In genomic region chr11:30281096-30281495, GRCm38 (mm10) we compare ENCODE assay signal across 15 mouse cellular contexts.
"Had no signal": no experiment of that assay in that cellular context is flagged by ENCODE, and none has a peak within 500 bp of the region (broad histone marks: within the 10 kb centered on the region; RNA-seq: fewer than 3 reads in every experiment).

No protein-coding gene starts in this region.

- ATAC-seq: intestine, postnatal 0 days; midbrain, embryonic 16.5 days had no signal

- H3K4me3 ChIP-seq: limb, embryonic 13.5 days; midbrain, embryonic 10.5 days; neural tube, embryonic 13.5 days had no signal

- H3K4me1 ChIP-seq: limb, embryonic 13.5 days; midbrain, embryonic 10.5 days; neural tube, embryonic 13.5 days had no signal

- H3K9me3 ChIP-seq: limb, embryonic 13.5 days; midbrain, embryonic 10.5 days; neural tube, embryonic 13.5 days had no signal

- H3K9ac ChIP-seq: limb, embryonic 13.5 days; liver, embryonic 14.5 days; neural tube, embryonic 13.5 days had no signal

- H3K36me3 ChIP-seq: limb, embryonic 13.5 days; midbrain, embryonic 10.5 days; neural tube, embryonic 13.5 days had no signal

- H3K27ac ChIP-seq: limb, embryonic 13.5 days; liver, embryonic 14.5 days; midbrain, embryonic 10.5 days; neural tube, embryonic 13.5 days had no signal

- DNase-seq: left cerebral cortex, postnatal 4 days; lung, adult 18-20 months; lung, postnatal 10 days; lung, postnatal 4 days; retina, postnatal 1 day; right cerebral cortex, postnatal 4 days; spleen, adult 18-20 months; thymus, adult 18-20 months; thymus, postnatal 14 days had no signal

- H3K27me3 ChIP-seq: limb, embryonic 13.5 days; neural tube, embryonic 13.5 days had no signal

- H3K4me2 ChIP-seq: limb, embryonic 13.5 days; neural tube, embryonic 13.5 days had no signal
